Mouse (Mus musculus) mouse trophoblast stem cell (cell line): ENCODE results near the gene Rheb.
"Not testable (repeated sequence)": the region's sequence is repeated elsewhere in the genome, so short reads cannot be mapped to it uniquely, and the experiment has no call there.

Experiments
- in situ Hi-C, 2 experiments: fragments of 300-500 bp; cut with MseI, MboI; formaldehyde crosslinking; loops; 2 replicates in 1 of 2; 3 replicates in 1 of 2; pipeline ENCODE4 v1.15.1; 2025

The Rheb gene

DNA sequence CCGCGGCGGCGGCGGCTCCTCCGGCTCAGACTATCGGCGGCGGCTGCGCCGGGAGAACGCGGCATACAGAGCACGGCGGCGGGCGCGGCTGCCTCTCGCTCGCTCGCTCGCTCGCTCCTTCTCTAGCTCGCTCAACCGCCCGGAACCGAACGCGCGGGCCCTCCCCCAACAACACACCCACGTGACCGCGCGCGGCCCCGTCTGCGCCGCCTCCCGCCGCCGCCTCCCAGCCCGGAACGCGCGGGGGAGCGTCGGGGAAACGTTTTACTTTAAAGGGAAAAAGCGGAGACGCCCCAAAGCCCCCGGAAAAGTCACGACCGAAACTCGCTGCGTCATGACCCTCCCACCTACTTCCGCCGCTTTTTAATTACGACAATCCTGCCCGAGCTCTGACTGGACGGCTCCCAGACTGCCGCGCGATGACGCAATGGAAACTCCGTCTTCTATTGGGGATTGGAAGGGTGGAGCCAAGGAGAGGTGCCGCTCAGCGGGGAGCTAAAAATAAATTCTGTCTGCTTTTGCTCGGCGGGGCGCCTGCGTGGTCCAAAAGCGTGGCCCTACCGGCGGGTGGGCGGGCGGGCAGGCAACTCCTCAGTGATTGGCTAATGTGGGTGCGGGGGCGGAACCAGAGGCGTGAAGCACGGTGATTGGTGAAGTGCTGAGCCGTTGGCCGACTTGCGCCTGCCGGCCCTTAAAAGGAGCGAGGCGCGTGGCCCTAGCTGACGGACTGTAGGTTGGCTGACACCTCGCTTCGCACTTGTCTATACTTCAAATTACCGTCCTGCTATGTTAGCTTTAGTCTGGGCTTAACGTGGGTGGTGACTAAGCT lies at the start of gene Rheb:
Gene Rheb (minus strand): TSS at position 351 of the 829 bp plus-strand sequence.
- in situ Hi-C loops: no loop called here

DNA sequence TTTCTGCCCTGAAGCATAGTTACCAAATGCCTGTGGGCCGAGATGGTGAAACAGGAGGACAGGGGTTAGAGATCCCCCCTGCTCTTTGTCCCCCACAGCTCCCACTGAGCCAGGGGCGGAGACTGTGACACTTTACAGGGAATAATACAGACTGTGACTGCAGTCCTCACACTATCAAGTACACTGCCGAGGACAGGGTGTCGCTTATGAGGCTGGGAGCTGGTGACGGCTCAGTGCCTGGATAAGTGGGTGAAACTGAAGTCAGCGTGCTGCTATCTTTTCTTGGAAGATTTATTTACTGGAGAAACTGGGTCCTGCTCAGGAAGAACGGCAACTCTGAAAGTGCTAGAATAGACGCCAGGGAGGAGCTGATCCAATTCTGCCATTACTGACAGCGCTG lies 47.4 kb upstream of the Rheb start:
- in situ Hi-C loops: no loop called here

DNA sequence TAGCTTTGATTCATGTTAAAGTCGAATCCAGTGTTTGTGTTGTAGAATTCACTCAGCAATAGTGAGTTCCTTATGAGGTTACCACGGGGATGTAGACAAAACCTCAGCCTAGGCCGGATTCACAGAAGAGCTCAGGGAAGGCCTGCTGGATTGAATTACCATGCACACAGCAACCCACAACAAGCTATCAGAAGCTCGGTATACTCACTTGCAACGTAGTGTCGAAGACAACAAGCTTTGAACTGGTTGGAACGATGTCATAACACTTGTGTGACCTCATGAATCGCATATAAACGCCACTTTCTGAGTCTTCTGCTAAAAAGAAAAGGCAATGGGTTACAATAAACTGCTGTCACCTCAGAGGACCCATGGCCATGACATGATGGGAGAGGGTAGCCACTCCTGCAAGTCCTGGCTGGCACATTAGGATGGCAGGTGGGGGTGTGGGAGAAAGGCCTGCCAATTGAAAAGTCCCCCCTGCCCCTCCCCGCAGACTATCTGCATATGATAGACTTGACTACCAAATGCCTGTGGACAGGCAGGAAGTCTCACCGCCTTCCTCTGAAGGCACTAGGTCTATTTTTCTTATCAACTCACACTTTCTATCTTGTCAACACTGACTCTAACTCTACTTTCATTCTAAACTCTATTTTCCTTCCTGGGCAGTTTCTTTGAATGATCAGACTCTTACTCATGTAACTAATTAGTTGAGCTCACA lies 46.6 kb upstream of the Rheb start:
- in situ Hi-C loops: no loop called here

DNA sequence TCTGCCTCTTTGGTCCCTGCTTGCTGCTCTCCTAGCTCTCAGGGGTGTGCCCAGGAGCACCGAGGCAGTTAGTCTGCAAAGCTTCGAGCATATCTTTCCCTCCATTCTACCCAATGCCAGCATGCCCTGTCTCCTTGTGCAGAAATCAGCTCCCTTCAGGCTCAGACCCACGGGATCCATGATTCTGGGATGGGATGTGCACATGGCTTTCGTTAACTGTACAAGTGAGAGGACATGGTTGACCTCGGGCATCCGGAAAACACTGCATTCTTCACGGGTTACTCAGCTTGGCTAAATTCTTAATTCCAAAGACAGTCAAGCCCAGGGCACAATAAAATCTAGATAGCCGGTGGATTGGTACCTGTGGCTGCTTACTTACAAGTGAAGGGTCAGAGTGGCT lies 44.8 kb upstream of the Rheb start:
- in situ Hi-C loops: no loop called here

DNA sequence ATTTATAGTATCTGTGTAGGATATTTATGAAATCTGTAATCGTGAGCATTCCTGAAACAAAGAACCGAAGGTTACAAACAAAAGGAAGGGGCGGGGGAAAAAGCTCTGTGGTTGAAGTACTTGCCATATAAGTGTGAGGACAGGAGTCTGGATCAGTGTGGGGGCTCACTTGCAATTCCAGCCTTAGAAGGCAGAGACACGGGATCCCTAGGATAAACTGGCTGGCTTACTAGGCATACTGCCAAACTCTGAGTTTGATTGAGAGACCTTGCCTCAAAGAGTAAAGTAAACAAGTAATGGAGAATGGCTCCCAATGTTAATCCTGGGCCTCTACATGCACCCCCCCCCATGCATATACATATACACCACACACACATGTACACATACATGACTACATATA lies 36.3 kb upstream of the Rheb start:
- in situ Hi-C loops: no loop called here

DNA sequence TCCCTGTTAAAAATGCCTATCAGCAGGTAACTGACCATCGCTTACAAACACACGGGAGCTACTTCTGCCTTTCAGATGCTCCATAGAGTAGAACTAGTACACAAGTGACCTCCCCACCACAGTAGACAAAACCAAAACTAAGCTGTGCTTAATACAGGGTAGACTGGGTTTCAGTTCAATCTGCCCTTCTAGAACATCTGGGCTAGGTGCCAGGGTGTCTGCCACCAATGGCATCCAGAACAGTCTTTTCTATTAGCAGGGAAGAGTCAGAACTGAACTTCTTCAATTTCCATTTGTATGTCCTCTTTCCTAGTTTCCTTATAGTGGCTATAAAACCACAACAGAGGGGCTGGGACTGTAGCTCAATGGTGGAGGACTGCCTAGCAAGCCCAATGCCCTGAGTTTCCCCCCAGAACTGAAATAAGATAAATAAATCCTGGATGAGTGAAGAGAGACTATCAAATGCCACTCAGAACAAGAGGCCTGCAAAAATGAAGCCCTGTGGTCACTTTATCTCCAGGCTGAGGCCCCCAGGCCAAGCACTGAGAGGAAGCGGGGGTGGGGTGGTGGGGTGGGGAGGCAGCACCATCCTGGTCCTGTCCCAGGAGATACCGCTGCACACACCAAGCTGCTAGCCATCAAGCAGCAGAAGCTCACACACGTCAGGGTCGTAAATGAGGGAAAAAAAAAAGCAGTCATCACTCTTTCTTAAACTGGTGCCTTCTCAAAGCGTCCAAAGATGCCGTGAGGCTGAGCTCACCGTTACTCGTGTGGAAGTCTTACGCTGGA lies 35.6 kb upstream of the Rheb start:
- in situ Hi-C loops: no loop called here

DNA sequence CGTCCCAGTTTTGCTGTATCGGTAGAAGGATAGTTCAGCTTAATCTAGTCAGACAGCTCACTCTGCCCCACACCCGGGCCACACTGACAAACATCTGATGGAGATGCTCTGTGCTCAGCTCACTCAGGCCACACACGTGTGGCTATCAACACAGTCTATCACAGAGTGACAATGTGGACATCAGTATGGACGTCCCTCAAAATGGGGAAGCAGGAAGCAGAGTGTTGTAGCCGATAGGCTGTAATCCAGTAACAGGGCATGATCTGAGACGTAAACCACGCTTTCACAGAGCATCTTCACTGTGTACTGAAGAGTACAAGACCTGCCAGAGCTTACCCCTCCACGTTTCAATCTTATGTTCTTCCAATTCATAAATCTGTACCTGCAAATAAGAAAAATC lies 34.2 kb upstream of the Rheb start:
- in situ Hi-C loops: no loop called here

DNA sequence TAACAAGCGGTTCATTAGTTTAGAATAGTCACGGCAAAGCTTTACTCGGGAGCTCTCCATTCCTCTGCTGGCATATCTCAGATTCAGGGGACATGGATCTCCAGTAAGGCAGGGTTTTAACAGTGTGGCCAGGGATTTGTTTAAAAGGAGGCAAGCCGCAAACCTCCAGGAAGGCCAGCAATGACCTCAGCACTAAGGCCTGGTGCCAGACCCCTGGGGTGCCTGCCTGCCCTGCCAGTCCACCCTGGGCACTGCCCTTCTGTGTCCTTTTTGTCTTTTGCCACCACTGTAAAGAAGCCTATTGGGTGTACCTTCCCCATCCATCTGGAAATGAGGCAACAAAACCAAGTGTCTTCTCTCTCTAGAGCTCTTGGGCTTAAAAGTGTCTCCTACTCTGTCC lies 31.7 kb upstream of the Rheb start:
- in situ Hi-C loops: no loop called here

DNA sequence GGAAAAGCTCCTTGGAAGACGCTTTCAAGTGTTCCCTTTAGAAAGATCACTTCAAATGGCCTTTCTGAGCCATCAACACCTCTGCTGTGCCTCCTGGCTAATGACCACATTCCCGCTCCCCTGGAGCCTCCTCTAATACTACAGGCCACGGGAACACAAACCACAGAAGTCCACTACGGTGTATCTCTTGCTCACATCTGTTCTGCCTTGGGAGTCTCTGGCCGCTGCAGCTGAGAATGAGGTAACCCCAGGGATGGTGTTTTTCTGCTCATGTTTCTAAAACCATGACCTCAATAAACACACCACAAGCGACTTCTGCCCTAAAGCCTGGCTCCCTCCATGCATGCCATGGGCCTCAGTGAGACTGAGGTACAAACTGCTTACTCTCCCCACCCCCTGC lies 30.8 kb upstream of the Rheb start:
- in situ Hi-C loops: no loop called here

DNA sequence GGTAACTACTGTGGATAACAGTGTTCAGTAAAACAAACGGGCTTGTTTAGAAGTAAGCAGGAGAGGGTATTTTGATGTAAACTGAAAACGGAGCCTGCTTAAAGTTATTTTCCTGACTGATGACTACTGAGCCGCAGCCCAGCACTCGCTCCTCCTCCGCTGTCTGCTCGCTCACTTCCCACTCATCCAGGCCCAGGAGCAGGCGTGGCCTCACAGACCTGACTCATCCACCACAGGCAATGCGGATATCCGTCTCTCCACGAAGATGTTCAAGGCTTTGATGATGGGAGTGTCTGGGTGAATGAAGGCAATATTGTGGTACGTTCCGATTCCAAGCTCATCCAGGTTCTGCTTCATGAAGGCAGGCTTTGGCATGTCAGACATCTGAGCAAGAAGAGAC lies 28.9 kb upstream of the Rheb start:
- in situ Hi-C loops: no loop called here

DNA sequence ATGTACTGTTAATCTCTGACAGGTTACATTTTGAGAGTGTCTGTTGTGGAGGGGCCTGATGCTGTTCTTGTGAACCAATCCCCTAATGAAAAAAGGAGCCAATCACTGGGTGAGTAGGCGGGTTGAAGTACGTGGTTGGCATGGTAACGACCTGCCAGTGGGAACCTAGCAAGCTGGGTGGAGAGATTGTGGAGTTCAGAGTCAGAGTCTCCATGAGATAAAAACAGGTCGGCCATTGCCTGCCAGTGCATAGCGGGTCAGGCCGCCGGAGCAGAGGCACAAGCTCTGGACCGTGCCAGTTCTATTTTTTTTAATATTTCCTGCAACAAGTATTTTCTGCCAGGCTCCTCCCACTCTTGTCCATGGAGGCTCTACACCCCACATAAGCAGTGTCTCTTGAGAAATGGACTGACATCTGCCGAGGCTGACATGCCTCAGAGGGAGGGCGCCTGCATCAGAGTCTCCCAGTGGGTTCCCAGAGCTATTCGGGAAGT lies 27.4 kb upstream of the Rheb start:
- in situ Hi-C loops: no loop called here

DNA sequence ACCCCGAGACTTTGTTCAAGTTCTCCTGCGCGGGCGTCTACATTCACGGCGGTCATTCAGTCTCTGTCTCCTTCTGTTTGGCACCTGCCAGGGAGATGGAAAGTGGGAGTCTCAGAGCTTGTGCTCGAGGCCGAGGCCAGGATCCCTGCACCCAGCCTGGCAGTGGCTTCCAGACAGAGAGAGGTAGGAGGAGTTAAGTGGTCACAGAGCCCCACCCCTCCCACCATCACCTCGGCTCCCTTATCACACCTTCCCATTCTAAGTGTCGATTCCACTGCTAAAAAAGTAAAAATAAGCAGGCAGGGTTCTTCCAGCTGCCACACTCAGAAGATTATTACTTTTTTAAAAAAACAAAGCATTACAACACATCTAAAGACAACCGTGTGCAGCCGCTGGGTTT lies 21.4 kb upstream of the Rheb start:
- in situ Hi-C loops: no loop called here

DNA sequence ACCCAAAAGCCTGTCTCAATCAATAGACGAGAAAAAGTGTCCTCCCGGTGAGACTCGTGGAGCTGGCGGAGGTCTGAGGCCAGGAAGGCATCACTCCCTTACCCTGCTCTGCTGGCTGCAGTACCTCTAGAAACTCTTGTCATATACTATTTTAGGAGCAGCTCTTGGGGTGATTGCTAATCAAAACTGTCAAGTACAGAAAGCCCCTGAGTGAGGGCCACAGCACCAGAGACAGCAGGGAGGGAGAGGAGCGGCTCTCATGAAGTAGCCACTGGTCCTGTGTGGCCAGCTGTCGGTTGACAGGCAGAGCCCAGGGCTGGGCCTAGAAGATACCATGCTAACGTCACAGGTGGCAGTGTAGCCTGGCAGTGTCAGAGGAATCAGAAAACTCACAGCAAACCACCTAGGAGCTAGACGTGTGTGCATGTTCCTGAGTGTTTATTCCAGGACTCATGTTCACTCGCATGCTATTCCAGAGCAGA lies 19.1 kb upstream of the Rheb start:
- in situ Hi-C loops: no loop called here

DNA sequence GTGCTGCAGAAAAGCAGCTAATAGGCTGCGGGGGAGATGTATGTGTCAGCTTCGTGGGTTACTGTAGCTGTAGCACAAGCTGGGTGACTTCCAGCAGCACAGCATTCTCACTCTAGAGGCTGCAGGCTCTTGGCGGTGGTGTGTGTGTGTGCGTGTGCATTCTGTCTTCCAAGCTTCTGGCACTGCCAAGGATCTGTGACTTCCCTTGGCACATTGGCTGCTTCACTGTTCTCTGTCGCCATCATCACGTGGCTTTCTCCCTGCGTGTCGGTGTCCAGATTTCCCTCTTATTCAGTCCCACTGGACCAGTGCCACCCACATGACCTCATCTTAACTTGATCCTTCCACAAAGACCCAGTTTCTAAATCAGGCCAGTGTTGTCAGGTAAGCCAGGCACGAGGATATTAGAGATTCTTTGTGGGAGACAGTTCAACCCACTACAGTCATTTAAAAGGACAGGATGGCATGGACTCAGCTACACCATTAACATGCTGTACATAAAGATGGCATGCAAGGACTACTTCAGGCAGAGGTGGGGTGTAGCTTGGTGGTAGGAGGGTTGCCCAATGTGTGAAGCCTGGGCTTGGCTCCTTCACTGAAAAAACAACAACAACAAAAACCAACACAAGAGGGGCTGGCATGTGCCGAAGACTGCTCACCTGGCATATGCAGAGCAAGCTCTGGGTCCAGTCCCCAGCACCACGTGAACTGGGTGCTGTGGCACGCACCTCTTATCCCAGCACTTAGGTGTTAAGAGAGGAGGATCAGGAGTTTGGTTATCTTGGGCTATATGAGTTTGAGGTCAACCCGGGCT lies 18.4 kb upstream of the Rheb start:
- in situ Hi-C loops: no loop called here

DNA sequence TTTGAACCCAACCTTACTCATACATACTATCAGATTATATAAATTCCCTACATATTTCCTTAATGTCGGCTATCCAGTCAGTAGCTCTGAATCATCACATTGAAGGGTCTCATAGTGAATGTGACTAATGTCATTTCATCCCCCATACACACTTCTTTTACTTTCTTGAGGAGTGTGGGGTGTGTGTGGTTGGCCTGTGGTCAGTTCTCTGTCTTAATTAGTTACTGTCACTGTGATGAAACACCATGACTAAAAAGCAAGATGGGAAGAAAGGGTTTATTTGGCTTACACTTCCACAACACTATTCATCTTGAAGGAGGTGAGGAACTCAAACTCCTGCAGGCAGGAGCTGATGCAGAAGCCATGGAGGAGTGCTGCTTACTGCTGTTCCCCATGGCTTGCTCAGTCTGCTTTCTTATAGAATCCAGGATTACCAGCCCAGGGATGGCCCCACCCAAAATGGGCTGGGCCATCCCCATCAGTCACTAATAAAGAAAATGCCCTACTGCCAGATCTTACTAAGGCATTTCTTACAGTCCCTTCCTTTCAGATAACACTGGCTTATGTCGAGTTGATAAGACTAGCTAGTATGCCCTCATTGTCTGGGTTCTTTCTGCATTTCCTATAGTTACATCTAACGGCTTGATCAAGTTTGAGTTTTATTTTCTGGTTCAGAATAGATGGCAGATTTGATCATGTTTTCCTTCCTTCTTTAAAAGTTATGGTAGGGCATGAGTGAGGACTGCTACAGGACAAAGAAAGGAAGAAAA lies 17.5 kb upstream of the Rheb start:
- in situ Hi-C loops: no loop called here

DNA sequence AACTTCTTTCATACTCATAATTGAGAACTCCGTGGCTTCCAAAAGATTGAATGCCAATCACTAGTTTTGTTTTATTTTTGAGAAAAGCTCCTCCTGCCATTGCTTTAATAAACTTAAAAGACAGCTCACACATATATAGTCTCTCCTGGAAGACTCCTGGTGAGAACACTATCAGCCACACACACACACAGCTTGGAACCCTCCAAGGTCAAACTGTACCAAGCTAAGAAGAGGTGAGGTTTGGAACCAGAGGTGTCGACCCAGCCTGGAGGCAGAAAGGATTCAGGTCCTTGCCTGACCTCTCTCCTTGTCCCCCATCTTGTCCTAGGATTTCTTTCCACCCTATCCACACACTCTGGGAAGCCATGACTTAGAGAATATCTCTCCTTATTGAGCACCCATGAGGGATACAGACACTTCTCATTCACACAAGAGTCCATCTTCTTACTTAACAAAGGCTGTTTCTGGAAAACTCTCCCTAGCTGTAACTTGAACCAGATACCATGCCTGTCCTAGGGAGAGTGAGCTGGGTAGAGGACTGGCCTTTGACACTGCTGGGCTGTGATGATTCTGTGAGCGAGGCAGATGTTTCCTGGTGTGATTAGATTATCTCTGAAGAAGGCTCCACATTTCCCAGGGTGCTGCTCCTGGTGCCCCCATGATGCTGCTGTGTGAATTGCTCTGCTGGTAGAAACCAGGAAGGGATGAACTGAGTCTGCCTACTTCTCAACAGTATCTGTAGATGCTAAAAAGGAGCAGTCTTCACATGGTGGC lies 12.6 kb upstream of the Rheb start:
- in situ Hi-C loops: no loop called here

DNA sequence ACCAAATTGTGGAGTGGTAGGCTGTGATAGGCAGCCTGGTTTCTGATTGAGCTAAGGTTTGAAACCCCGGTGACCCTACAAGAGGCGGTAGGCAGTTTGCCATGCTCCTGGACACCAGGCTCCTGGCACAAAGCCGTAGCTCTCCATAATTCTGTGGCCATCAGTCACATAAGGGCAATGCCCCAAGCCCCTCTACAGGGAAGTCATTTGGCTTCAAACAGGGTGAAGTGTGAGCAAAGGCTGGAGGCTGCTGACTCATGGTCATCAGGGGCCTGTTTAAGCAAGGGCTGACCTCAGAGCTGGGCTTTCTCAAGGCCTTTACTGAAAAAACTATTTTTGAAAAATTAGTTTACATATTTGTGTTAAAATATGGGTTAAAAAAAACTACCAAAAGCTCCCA lies 11.8 kb upstream of the Rheb start:
- in situ Hi-C loops: no loop called here

DNA sequence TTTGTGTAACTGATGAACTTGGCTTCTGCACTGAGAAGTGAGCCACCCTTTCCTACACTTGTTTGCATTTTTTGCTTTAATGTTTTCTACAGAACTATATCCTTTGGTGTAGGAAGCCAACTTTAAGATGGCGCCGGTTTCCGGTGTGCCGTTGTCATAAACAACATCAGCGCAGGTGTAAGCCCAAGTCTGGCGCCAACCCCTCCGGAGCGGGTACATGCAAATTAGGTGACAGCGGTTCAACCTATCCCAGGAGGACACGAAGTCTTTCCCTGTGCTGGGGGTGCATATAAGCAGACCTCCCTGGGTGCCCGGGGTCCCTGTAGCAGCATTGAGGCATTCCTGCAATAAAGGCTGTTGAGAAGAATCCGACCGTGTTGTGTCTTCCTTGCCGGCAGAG lies 5.8 kb upstream of the Rheb start:
- in situ Hi-C loops: not testable (repeated sequence)

DNA sequence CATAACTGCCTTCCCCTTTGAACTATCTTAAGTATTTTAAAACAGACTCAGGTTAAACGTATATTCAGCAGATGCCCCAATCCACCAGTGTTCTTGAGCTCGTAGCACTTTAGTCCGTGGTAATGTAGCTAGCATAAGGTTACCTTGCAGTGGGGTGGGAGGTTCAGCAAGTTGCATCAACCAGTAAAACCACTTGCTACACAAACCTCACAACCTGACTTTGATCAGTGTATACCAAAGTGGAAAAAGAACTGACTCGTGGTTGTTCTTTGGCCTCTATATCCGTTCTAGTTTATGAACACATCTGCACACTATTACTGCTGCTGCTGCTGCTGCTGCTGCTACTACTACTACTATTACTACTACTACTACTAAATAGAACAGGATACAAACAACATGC lies 1.4 kb upstream of the Rheb start:
- in situ Hi-C loops: no loop called here

DNA sequence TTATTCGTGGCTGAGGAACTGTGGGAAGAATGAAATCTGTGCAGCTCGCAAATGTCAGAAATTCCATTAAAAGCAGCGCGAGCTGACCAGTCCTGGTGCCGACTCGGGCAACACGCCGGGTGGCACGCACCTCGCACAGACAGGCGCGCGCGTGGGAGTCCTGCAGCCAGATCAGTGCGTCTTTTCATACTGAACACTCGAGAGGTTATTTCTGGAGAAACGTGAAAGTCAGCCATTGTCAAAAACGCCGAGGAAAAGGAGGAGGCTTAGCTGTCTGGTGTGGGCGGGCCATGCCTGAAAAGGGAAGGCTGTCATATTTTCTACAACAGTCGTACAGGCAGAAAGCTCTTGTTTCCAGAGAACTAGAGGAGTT lies 665 bp upstream of the Rheb start:
- in situ Hi-C loops: no loop called here
